In the genomic region with DNA sequence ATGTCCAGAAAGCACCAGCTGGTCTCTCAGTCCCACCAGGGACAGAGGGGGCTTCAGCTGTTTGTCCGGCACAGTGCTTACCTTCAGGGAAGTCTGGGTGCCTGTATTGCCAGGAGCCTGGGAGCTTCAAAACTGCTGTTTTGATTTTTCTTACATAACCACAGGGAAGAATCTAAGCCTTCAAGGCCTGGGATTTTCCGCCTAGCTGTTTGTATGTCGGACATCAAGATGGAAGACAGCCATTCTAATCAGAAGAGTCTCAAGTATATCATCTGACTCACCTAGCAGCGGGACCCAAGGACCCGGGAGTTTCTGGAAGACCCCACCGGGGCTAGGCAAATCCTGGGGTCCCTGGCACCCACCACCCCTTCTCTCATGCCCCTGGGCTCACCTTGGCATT, we compare ENCODE assay signal across 22 mouse cellular contexts. TPM values are rescaled to one million over a fixed set of nuclear protein-coding genes. Genes with fewer than 3 reads are reported as not detected.
A peak's percentile ranks its signal among the peaks of the same experiment; 100 is the strongest.
DNase-seq lines count a peak whose midpoint lies in the region; ATAC-seq and TF ChIP-seq lines count a peak whose summit lies in the region.
"Had no signal": no experiment of that assay in that cellular context is flagged by ENCODE, and none has a peak within 500 bp of the region (broad histone marks: within the 10 kb centered on the region; RNA-seq: fewer than 3 reads in every experiment).

No protein-coding gene starts in this region.

- H3K4me2 ChIP-seq in midbrain, embryonic 14.5 days (ENCODE audit: low read length), result no peak overlapping the region
- H3K4me2 ChIP-seq in stomach, postnatal 0 days (replicated peaks; ENCODE audit: low read depth), result no peak overlapping the region
- H3K4me2 ChIP-seq: embryonic facial prominence, embryonic 12.5 days; forebrain, embryonic 13.5 days; heart, embryonic 11.5 days; hindbrain, embryonic 14.5 days; limb, embryonic 12.5 days; liver, embryonic 13.5 days; lung, embryonic 15.5 days had no signal

- TF ChIP-seq EP300 in stomach, postnatal 0 days (optimal IDR thresholded peaks at IDR 0.05), result no peak

- no peak for DNase-seq in gastrocnemius, adult 2 months
- no peak for DNase-seq in gastrocnemius, postnatal 36 days
- DNase-seq in midbrain, embryonic 10.5 days (ENCODE audit: low spot score), result no peak
- no peak for DNase-seq in midbrain, embryonic 14.5 days
- no peak for DNase-seq in spleen, adult 2 months (ENCODE audit: low read depth in 1 of 2, low spot score in 2 of 2)
- no peak for DNase-seq in spleen, postnatal 14 days (ENCODE audit: low spot score in 2 of 2)
- no peak for DNase-seq in stomach, postnatal 0 days (ENCODE audit: low spot score)
- DNase-seq: cerebellum, adult 18-20 months; cerebellum, postnatal 14 days; gastrocnemius, postnatal 10 days; kidney, adult 18-20 months; kidney, postnatal 10 days; liver, embryonic 13.5 days had no signal

- H3K4me3 ChIP-seq in gastrocnemius, adult 2 months, result no peak overlapping the region
- H3K4me3 ChIP-seq in midbrain, embryonic 10.5 days, result no peak overlapping the region
- no peak overlapping the region for H3K4me3 ChIP-seq in midbrain, embryonic 14.5 days (replicated peaks; ENCODE audit: low read depth, low read length)
- H3K4me3 ChIP-seq in spleen, adult 2 months (ENCODE audit: extremely low read depth, insufficient read depth, insufficient read length), result no peak overlapping the region
- no peak overlapping the region for H3K4me3 ChIP-seq in stomach, postnatal 0 days (ENCODE audit: low read depth, low read length)
- H3K4me3 ChIP-seq: embryonic facial prominence, embryonic 12.5 days; forebrain, embryonic 13.5 days; limb, embryonic 12.5 days; liver, embryonic 13.5 days; lung, embryonic 15.5 days; megakaryocyte, embryonic 14.5 days had no signal

- H3K27ac ChIP-seq in gastrocnemius, adult 2 months, result peak overlapping the region; percentile 66
- peak overlapping the region; percentile 19; the same call in 1 of the 2 replicates for H3K27ac ChIP-seq in midbrain, embryonic 10.5 days (replicated peaks)
- no peak overlapping the region for H3K27ac ChIP-seq in midbrain, embryonic 14.5 days (replicated peaks; ENCODE audit: low read depth, low read length)
- peak overlapping the region; percentile 56 for H3K27ac ChIP-seq in spleen, adult 2 months (ENCODE audit: insufficient read depth, low read length)
- no peak overlapping the region for H3K27ac ChIP-seq in stomach, postnatal 0 days (replicated peaks)
- H3K27ac ChIP-seq: embryonic facial prominence, embryonic 12.5 days; forebrain, embryonic 13.5 days; limb, embryonic 12.5 days; liver, embryonic 13.5 days; lung, embryonic 15.5 days had no signal

- no peaks in the 10 kb centered on the region for H3K36me3 ChIP-seq in midbrain, embryonic 10.5 days
- H3K36me3 ChIP-seq in midbrain, embryonic 14.5 days (ENCODE audit: control insufficient read depth, insufficient read depth, low read length), result no peaks in the 10 kb centered on the region; the same call in 1 of the 2 replicates
- H3K36me3 ChIP-seq in spleen, adult 2 months (ENCODE audit: control insufficient read depth, insufficient read depth, low read length), result no peaks in the 10 kb centered on the region
- H3K36me3 ChIP-seq in stomach, postnatal 0 days (ENCODE audit: control insufficient read depth, insufficient read depth, low read length), result no peaks in the 10 kb centered on the region
- H3K36me3 ChIP-seq: embryonic facial prominence, embryonic 12.5 days; limb, embryonic 12.5 days; liver, embryonic 13.5 days; lung, embryonic 15.5 days had no signal

- peaks cover 65% of the 10 kb centered on the region for H3K4me1 ChIP-seq in midbrain, embryonic 10.5 days
- H3K4me1 ChIP-seq in midbrain, embryonic 14.5 days (ENCODE audit: control insufficient read depth, insufficient read depth, low read length), result peaks cover 50% of the 10 kb centered on the region
- peaks cover 29% of the 10 kb centered on the region; the same call in 1 of the 2 replicates for H3K4me1 ChIP-seq in spleen, adult 2 months (ENCODE audit: control insufficient read depth, insufficient read depth, insufficient read length)
- H3K4me1 ChIP-seq in stomach, postnatal 0 days (replicated peaks; ENCODE audit: control insufficient read depth, insufficient read depth), result no peaks in the 10 kb centered on the region
- H3K4me1 ChIP-seq: liver, embryonic 13.5 days had no signal

- no peak for TF ChIP-seq CTCF in gastrocnemius, adult 2 months (IDR thresholded peaks at IDR 0.05)
- TF ChIP-seq CTCF in spleen, adult 2 months (IDR thresholded peaks at IDR 0.05; ENCODE audit: extremely low read depth, insufficient read depth, insufficient read length, insufficient replicate concordance), result no peak
- TF ChIP-seq CTCF in stomach, postnatal 0 days (IDR thresholded peaks at IDR 0.05; ENCODE audit: low read depth), result no peak

- no peak for ATAC-seq in midbrain, embryonic 14.5 days (ENCODE audit: low FRiP score, low TSS enrichment)
- no peak for ATAC-seq in stomach, postnatal 0 days (ENCODE audit: low FRiP score, low TSS enrichment)
- ATAC-seq: activated CD4-positive, CD25-positive, alpha-beta regulatory T cell, adult 4 months; forebrain, embryonic 13.5 days; inflammation-experienced regulatory T-cells, adult 6 months had no signal

- H3K9ac ChIP-seq in midbrain, embryonic 14.5 days (replicated peaks; ENCODE audit: low read length), result no peak overlapping the region
- H3K9ac ChIP-seq in stomach, postnatal 0 days (ENCODE audit: low read length), result no peak overlapping the region
- H3K9ac ChIP-seq: embryonic facial prominence, embryonic 12.5 days; forebrain, embryonic 13.5 days; hindbrain, embryonic 14.5 days; limb, embryonic 12.5 days; liver, embryonic 13.5 days; lung, embryonic 15.5 days had no signal

- TF ChIP-seq POLR2A in spleen, adult 2 months (IDR thresholded peaks at IDR 0.05; ENCODE audit: low read depth, low read length), result no peak

- 75% methylated on average over 6 of the region's 6 CpGs for whole genome bisulfite sequencing in midbrain, embryonic 10.5 days
- WGBS in midbrain, embryonic 14.5 days, result 71% methylated on average over 6 of the region's 6 CpGs
- 70% methylated on average over 6 of the region's 6 CpGs for WGBS in spleen, adult 2 months
- 92% methylated on average over 6 of the region's 6 CpGs for WGBS in stomach, postnatal 0 days

- H3K27me3 ChIP-seq in midbrain, embryonic 10.5 days (ENCODE audit: low read depth, poor library complexity, severe bottlenecking), result peaks cover 73% of the 10 kb centered on the region
- H3K27me3 ChIP-seq in midbrain, embryonic 14.5 days (ENCODE audit: control insufficient read depth, insufficient read depth, low read length), result no peaks in the 10 kb centered on the region; the same call in 1 of the 2 replicates
- no peaks in the 10 kb centered on the region for H3K27me3 ChIP-seq in spleen, adult 2 months (ENCODE audit: control insufficient read depth, insufficient read depth, low read length)
- no peaks in the 10 kb centered on the region for H3K27me3 ChIP-seq in stomach, postnatal 0 days (ENCODE audit: control insufficient read depth, insufficient read depth, low read length)
- H3K27me3 ChIP-seq: liver, embryonic 13.5 days; lung, embryonic 15.5 days had no signal

- intact Hi-C loops in gastrocnemius, adult 2 months (cut with DNase I), result no loop called here
- intact Hi-C loops in gastrocnemius, postnatal 36 days (cut with DNase I), result loop anchor here (2.0 kb wide), 1 partner anchor 133 kb away; a partner anchor contains a TSS

- no peaks in the 10 kb centered on the region for H3K9me3 ChIP-seq in midbrain, embryonic 10.5 days (replicated peaks)
- no peaks in the 10 kb centered on the region for H3K9me3 ChIP-seq in midbrain, embryonic 14.5 days (ENCODE audit: control insufficient read depth, low read length)
- no peaks in the 10 kb centered on the region for H3K9me3 ChIP-seq in stomach, postnatal 0 days (ENCODE audit: control insufficient read depth, low read length)
- H3K9me3 ChIP-seq: embryonic facial prominence, embryonic 12.5 days; forebrain, embryonic 13.5 days; limb, embryonic 12.5 days; liver, embryonic 13.5 days; lung, embryonic 15.5 days had no signal

RNA-seq across cellular contexts. Expression of a gene that starts 34.1 kb away (rescaled TPM):
- 1 to 10 TPM; 6.3 TPM for total RNA-seq in gastrocnemius, adult 2 months (2021)
- total RNA-seq in gastrocnemius, postnatal 36 days (2021), result 1 to 10 TPM; 5.9 to 6.5 TPM
- 2.4 and 2.8 TPM in 2 replicates for polyA plus RNA-seq in midbrain, embryonic 10.5 days (2016; fragmentation: Nextera tagmentation; extraction: Ambion mirVana)
- polyA plus RNA-seq in midbrain, embryonic 14.5 days (2014; fragmentation: Nextera tagmentation; extraction: Ambion mirVana), result 4.6 and 5.1 TPM in 2 replicates
- polyA plus RNA-seq in spleen, adult 2 months (2012; rRNA removed), result 1.6 and 1.9 TPM in 2 replicates
- polyA plus RNA-seq in stomach, postnatal 0 days (2015; fragmentation: Nextera tagmentation; extraction: Ambion mirVana), result 0.82 and 1.0 TPM in 2 replicates

Comparison
In these comparisons a context has a peak if more than half of its experiments do, and no peak if none do; other contexts are left out.
1. H3K27ac ChIP-seq: peak in gastrocnemius, adult 2 months (single experiment), midbrain, embryonic 10.5 days (single experiment) and spleen, adult 2 months (single experiment); none in midbrain, embryonic 14.5 days (single experiment) and stomach, postnatal 0 days (single experiment).